Mouse (Mus musculus): ENCODE results near the gene Polm.

The Polm gene

DNA sequence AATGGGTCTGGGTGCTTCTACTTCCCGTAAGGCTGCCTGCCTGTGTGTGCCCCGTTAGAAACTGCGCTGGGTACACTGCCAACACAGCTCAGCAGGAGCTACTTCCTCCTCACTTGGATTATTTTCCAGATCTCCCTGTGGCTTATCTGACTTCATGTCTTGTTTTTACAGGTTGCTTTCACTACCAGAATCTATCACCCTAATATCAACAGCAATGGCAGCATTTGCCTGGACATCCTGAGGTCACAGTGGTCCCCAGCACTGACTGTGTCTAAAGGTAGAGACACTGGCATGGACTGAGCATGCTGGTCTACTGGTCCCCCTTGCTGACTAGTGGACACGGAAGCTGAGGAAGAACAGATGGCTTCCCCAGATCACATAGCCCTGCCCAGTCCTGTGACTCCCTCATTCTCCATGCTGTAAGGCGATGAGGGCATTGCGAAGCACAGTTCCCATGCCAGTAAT is 57.7 kb downstream of the Polm start:
- CTCF ChIA-PET = interaction anchor here in 1 of 4 experiments (1.2 kb wide), 1 partner anchor 11 kb away, joined by 3 read pairs; no protein-coding TSS in a partner anchor
- POLR2A ChIA-PET = interaction anchor here in 3 of 4 experiments (0.5 to 4.4 kb wide), 5 partner anchors 8 to 175 kb away, joined by 3 to 16 read pairs (median 5); partner anchors contain the start of genes Dbnl (in 1 of the 3), Polm (in 1 of the 3) and Ykt6 (in 1 of the 3)

DNA sequence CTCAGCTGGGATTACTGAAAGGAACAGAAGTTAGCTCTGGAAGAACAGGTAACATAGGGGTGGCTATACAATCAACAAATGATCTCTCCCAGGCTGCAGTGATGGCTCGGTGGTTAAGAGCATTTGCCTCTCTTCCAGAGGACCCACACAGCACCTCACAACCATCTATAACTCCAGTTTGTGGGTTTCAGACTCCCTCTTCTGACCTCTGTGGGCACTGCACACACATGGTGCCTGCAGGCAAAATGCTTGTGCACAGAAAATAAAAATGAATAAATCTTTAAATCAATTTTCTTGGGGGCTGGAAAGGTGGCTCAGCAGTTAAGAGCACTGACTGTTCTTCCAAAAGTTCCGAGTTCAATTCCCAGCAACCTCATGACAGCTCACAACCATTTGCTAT is 59.3 kb downstream of the Polm start:
- ChIA-PET CTCF (interaction anchor here in 1 of 4 experiments (1.0 to 1.7 kb wide), 2 partner anchors 35 to 310 kb away, joined by 3 to 4 read pairs; no protein-coding TSS in a partner anchor), POLR2A (interaction anchor here in 3 of 4 experiments (0.5 to 4.4 kb wide), 8 partner anchors 9 to 182 kb away, joined by 3 to 16 read pairs (median 6); partner anchors contain the start of genes Dbnl (in 2 of the 3) and Urgcp (in 2 of the 3))
